In the genomic region with DNA sequence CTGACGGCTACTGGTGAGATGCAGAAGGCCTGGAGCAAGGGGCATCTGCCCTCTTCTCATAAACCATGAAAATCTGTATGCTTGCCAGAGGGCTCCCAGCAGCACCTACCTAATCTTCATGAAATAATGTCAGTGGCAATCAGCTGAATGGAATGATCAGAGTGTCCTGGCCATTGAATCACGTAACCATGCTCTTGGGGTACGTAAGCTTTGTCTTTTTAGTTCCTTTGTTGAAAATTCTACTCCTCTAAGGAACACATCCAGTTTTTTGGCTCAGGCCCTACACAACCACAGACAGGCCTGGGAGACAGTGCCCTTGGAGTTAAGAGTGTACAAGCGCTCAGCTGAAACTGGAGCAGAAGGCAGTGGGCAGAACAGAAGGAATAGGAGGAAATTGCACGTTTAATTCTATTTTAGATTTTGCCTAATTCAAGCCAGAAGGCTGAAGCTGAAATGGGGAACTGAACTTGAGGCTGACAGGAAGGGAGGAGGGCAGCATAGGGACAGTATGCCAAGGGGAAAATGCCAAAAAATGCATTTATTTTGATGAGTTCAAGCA, we compare ENCODE assay signal across 8 mouse cellular contexts.
A peak's percentile ranks its signal among the peaks of the same experiment; 100 is the strongest.
DNase-seq lines count a peak whose midpoint lies in the region; ATAC-seq and TF ChIP-seq lines count a peak whose summit lies in the region.
"Had no signal": no experiment of that assay in that cellular context is flagged by ENCODE, and none has a peak within 500 bp of the region (broad histone marks: within the 10 kb centered on the region; RNA-seq: fewer than 3 reads in every experiment).

No protein-coding gene starts in this region.

- no peak overlapping the region for H3K4me3 ChIP-seq in left cerebral cortex, adult 2 months
- H3K4me3 ChIP-seq in thymus, adult 2 months (ENCODE audit: control insufficient read depth, insufficient read depth, low read length) = no peak overlapping the region
- H3K4me3 ChIP-seq: neural tube, embryonic 15.5 days had no signal

- H3K27me3 ChIP-seq in thymus, adult 2 months (ENCODE audit: control insufficient read depth, insufficient read depth, low read length) = no peaks in the 10 kb centered on the region
- H3K27me3 ChIP-seq: neural tube, embryonic 15.5 days had no signal

- H3K36me3 ChIP-seq in thymus, adult 2 months (ENCODE audit: control insufficient read depth, insufficient read depth, low read length) = peaks cover 80% of the 10 kb centered on the region

- intact Hi-C loops in left cerebral cortex, adult 2 months (cut with DNase I) = loop anchor here (2.0 kb wide), 1 partner anchor 28 kb away; no protein-coding TSS in a partner anchor

- TF ChIP-seq CTCF in left cerebral cortex, adult 2 months (IDR thresholded peaks at IDR 0.05) = no peak
- no peak for TF ChIP-seq CTCF in thymus, adult 2 months (IDR thresholded peaks at IDR 0.05; ENCODE audit: borderline replicate concordance, control insufficient read depth, extremely low read depth, insufficient read depth, low read length, poor library complexity)

- WGBS in thymus, adult 2 months = 80% methylated on average over 5 of the region's 5 CpGs

- DNase-seq in left cerebral cortex, adult 2 months (ENCODE audit: extremely low spot score in 1 of 2, low spot score in 2 of 2) = no peak
- no peak for DNase-seq in left cerebral cortex, adult 11 months (ENCODE audit: low spot score)
- peak; percentile 64 to 73 for DNase-seq in cerebellum, postnatal 10 days
- peak; percentile 39 to 56 for DNase-seq in right cerebral cortex, postnatal 10 days (ENCODE audit: low spot score in 2 of 2)
- DNase-seq in ovary, postnatal 36 days (ENCODE audit: low spot score) = no peak
- DNase-seq in thymus, adult 2 months = no peak

- no peak for TF ChIP-seq POLR2A in thymus, adult 2 months (IDR thresholded peaks at IDR 0.05; ENCODE audit: control insufficient read depth, extremely low read depth, insufficient read depth, low read length, poor library complexity)

- H3K27ac ChIP-seq in left cerebral cortex, adult 2 months = peak overlapping the region; percentile 66
- no peak overlapping the region for H3K27ac ChIP-seq in thymus, adult 2 months (ENCODE audit: control insufficient read depth, insufficient read depth, low read length)
- H3K27ac ChIP-seq: neural tube, embryonic 15.5 days had no signal

- ATAC-seq in hematopoietic stem cell, adult 5-6 weeks (replicated peaks in 1 of 2; ENCODE audit: insufficient read depth in 1 of 2, low FRiP score in 2 of 2, low TSS enrichment in 1 of 2, low read depth in 1 of 2, poor library complexity in 2 of 2, severe bottlenecking in 2 of 2) = peak; percentile 61 to 73

- no peaks in the 10 kb centered on the region; the same call in 1 of the 2 replicates for H3K4me1 ChIP-seq in thymus, adult 2 months (replicated peaks; ENCODE audit: control insufficient read depth, insufficient read depth, low read length)
- H3K4me1 ChIP-seq: neural tube, embryonic 15.5 days had no signal

Comparison
In these comparisons a context has a peak if more than half of its experiments do, and no peak if none do; other contexts are left out.
1. DNase-seq: peak in cerebellum, postnatal 10 days (2 of 2) and right cerebral cortex, postnatal 10 days (2 of 2); none in left cerebral cortex, adult 2 months (0 of 2), left cerebral cortex, adult 11 months (single experiment), ovary, postnatal 36 days (single experiment) and thymus, adult 2 months (single experiment).